Mouse (Mus musculus) duodenum, adult 2 months (tissue): Measurements from ENCODE around the gene Acaca. TPM values are rescaled to one million over a fixed set of nuclear protein-coding genes. Genes with fewer than 3 reads are reported as not detected.

Experiments
- polyA plus RNA-seq: library from polyadenylated mRNA; depleted of rRNA; stranded (reverse); fragments of >200 nt; gene quantifications from 2 replicates; pipeline ENCODE4 v1.2.3, GENCODE M21; 2012; ENCODE audit warnings: low replicate concordance; rRNA removed

Gene Acaca
- polyA plus RNA-seq: 1.8 and 3.4 TPM in 2 replicates

DNA sequence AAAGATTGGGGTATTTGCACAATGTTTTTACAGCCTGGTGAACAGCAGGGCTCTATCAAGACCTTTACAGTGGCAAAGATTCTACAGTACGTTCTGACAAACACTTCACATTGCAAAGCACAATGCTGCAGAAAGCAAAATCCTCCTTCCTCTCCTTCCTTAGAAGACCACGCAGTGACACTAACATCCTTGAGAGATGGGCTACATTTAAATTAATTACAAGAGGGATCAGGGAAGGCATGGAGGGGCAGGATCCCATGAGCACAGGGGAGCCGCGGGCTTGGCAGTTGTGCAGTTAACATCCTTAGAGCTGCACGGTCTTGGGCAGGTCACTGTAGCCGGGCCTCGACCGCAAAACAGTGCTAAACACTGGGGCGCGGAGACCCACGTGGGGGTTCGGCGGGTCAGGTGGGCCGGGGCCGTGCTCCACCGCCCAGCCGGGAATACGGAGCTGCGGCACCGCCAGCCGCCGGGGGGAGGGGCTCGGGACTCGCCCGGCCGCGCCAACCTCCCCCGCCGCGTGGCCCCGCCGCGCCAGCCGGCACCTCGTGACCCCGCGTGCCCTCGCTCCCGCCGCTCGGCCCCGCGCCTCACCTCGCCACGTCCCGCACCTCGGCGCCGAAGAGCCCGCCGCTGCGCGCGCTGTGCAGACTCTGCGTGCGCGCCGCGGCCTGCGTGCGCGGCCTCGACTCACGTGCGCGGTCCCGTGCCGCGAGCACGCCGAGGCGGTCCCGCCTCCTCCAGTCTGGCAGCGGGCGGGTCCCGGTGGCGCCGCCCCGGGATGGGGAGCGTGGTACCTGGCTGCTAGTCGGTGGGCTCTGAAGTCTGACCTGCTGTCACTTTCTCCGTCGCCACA is at the start of gene Acaca, which contains the start of gene Tada2a:
Gene Acaca (plus strand): TSS at position 730 of the 856 bp plus-strand sequence.
Gene Tada2a (minus strand): TSS at position 658 of the 856 bp plus-strand sequence.

DNA sequence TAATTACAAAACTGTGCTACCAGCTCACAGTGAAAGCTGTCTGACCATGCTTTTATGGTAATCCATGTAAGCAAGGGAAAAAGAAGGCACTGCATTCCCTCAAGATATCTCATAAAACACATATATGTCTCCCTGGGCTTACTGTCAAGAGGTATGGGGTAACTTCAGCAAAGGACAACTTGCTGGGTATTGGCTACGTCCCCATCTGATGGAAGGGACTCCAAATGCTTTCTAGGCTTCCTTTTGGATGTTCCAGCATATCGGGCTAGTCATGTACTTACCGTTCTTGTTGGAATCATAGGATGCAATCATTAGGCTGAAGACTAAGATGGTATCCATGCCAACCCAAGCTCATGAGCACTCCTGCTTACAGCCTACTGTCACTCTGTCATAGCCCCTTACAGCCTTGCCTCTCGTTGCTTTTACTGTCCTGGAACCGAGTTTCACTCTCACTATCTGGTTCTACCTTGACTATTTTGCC is 37.6 kb downstream of the Acaca start, which contains the start of gene Gm11437:
Gene Gm11437 (minus strand): TSS at position 431 of the 481 bp plus-strand sequence.

Other genes starting within 250 kb of the Acaca start
- 0.63 and 0.82 TPM in 2 replicates for gene Ddx52, start 187.6 kb upstream of the Acaca start, polyA plus RNA-seq
- 6.0 and 13.6 TPM in 2 replicates for gene Synrg, start 165.2 kb upstream of the Acaca start, polyA plus RNA-seq
- gene Dusp14, start 60.4 kb upstream of the Acaca start, polyA plus RNA-seq: 7.5 and 9.4 TPM in 2 replicates
- gene Tada2a, start 72 bp upstream of the Acaca start, polyA plus RNA-seq: 0.79 and 1.7 TPM in 2 replicates
- 1.7 and 3.2 TPM in 2 replicates for gene Gm11437, start 37.8 kb downstream of the Acaca start, polyA plus RNA-seq